Mouse (Mus musculus) adrenal gland, adult 2 months (tissue): ENCODE measurements around the gene Chd4. TPM values are rescaled to one million over a fixed set of nuclear protein-coding genes. Genes with fewer than 3 reads are reported as not detected.
"Not testable (repeated sequence)": the region's sequence is repeated elsewhere in the genome, so short reads cannot be mapped to it uniquely, and the experiment has no call there.

ENCODE experiments used
- DNase-seq: peaks from one replicate; pipeline ENCODE4 v3.0.0; 2021
- microRNA-seq, 2 experiments: library from miRNA; unstranded; fragments of <30 nt; microRNA quantifications; one replicate each; pipeline ENCODE4 v1.2.0; 2021
- polyA plus RNA-seq: library from polyadenylated mRNA; depleted of rRNA; stranded (reverse); fragments of >200 nt; gene quantifications from 2 replicates; pipeline ENCODE4 v1.2.3, GENCODE M21; 2012; rRNA removed
- total RNA-seq, 2 experiments: library from RNA; stranded (reverse); gene quantifications; 2 replicates each; pipeline ENCODE4 v1.2.3; 2021

Chd4 gene
- total and polyA plus RNA-seq, 3 experiments = 58.1 to 156 (median 139) TPM

- peak; percentile 87 for DNase-seq
Measured at GRCm38 (mm10) chr6:125160854-125161760, 65.3 kb downstream of the Chd4 start.

- DNase-seq = peak; percentile 76
Measured at GRCm38 (mm10) chr6:125161971-125162370, 66.2 kb downstream of the Chd4 start.

GRCm38 (mm10) chr6:125162615-125163305 is 67.0 kb downstream of the Chd4 start:
- not testable (repeated sequence) for DNase-seq

- peak; percentile 70 for DNase-seq
Measured at GRCm38 (mm10) chr6:125163801-125164657, 68.2 kb downstream of the Chd4 start.

- DNase-seq = peak; percentile 77
Measured at GRCm38 (mm10) chr6:125164672-125165327, 69.0 kb downstream of the Chd4 start.

- peak; percentile 97 for DNase-seq
Measured at GRCm38 (mm10) chr6:125165328-125165891, 69.6 kb downstream of the Chd4 start.

- peak; percentile 94 for DNase-seq
Measured at GRCm38 (mm10) chr6:125166051-125166751, 70.4 kb downstream of the Chd4 start, which contains the start of gene Gapdh. TSS of gene Gapdh (minus strand) at chr6:125166467.

- DNase-seq = peak; percentile 75
Measured at GRCm38 (mm10) chr6:125166861-125167650, 71.3 kb downstream of the Chd4 start.

- no peak for DNase-seq
Measured at GRCm38 (mm10) chr6:125168086-125168485, 72.3 kb downstream of the Chd4 start.

GRCm38 (mm10) chr6:125170194-125170593 is 74.4 kb downstream of the Chd4 start:
- no peak for DNase-seq

- no peak for DNase-seq
Measured at GRCm38 (mm10) chr6:125172474-125172873, 76.7 kb downstream of the Chd4 start.

GRCm38 (mm10) chr6:125173256-125173655 is 77.5 kb downstream of the Chd4 start:
- peak; percentile 85 for DNase-seq

- no peak for DNase-seq
Measured at GRCm38 (mm10) chr6:125175469-125175868, 79.7 kb downstream of the Chd4 start.

- peak; percentile 71 for DNase-seq
Measured at GRCm38 (mm10) chr6:125179601-125180000, 83.8 kb downstream of the Chd4 start.

Small RNA genes lying within 50 kb of the gene (microRNA-seq; reads per million reads assigned to microRNA genes)
- gene Mir7045 = 0.41 to 0.66 reads per million in 2 experiments

Other genes with a start within 250 kb of the Chd4 start
- 10 to 100 TPM; 16.8 to 23.6 TPM for gene P3h3, start 238.2 kb upstream of the Chd4 start, total RNA-seq
- 42.6 and 48.6 TPM in 2 replicates for gene P3h3, start 238.2 kb upstream of the Chd4 start, polyA plus RNA-seq
- gene Gpr162, start 232.0 kb upstream of the Chd4 start, total RNA-seq = 1 to 10 TPM; 1.1 to 2.5 TPM
- gene Gpr162, start 232.0 kb upstream of the Chd4 start, polyA plus RNA-seq = 1.9 and 2.4 TPM in 2 replicates
- gene Cd4, start 207.8 kb upstream of the Chd4 start, total RNA-seq = under 1 TPM; 0.31 to 0.55 TPM
- gene Cd4, start 207.8 kb upstream of the Chd4 start, polyA plus RNA-seq = 0.52 and 0.61 TPM in 2 replicates
- gene Lag3, start 184.3 kb upstream of the Chd4 start, total RNA-seq = 1 to 10 TPM; 1.1 to 1.5 TPM
- gene Lag3, start 184.3 kb upstream of the Chd4 start, polyA plus RNA-seq = 2.1 and 2.5 TPM in 2 replicates
- gene Ptms, start 175.9 kb upstream of the Chd4 start, total RNA-seq = 100 to 1,000 TPM; 828 to 858 TPM
- gene Ptms, start 175.9 kb upstream of the Chd4 start, polyA plus RNA-seq = 2,208 and 2,873 TPM in 2 replicates
- gene Mlf2, start 164.6 kb upstream of the Chd4 start, total RNA-seq = 100 to 1,000 TPM; 269 to 320 TPM
- 390 and 451 TPM in 2 replicates for gene Mlf2, start 164.6 kb upstream of the Chd4 start, polyA plus RNA-seq
- gene Cops7a, start 130.4 kb upstream of the Chd4 start, total RNA-seq = 100 to 1,000 TPM; 128 to 152 TPM
- gene Cops7a, start 130.4 kb upstream of the Chd4 start, polyA plus RNA-seq = 220 and 384 TPM in 2 replicates
- gene Pianp, start 99.3 kb upstream of the Chd4 start, total RNA-seq = 1 to 10 TPM in 1 of 2 experiments, under 1 TPM in 1; 0.89 to 2.0 TPM
- 4.2 and 9.0 TPM in 2 replicates for gene Pianp, start 99.3 kb upstream of the Chd4 start, polyA plus RNA-seq
- 10 to 100 TPM; 38.5 to 56.9 TPM for gene Zfp384, start 86.8 kb upstream of the Chd4 start, total RNA-seq
- 70.6 and 98.2 TPM in 2 replicates for gene Zfp384, start 86.8 kb upstream of the Chd4 start, polyA plus RNA-seq
- 10 to 100 TPM; 51.0 to 60.6 TPM for gene Ing4, start 56.2 kb upstream of the Chd4 start, total RNA-seq
- 35.5 and 37.4 TPM in 2 replicates for gene Ing4, start 56.2 kb upstream of the Chd4 start, polyA plus RNA-seq
- gene Acrbp, start 46.3 kb upstream of the Chd4 start, total RNA-seq = 10 to 100 TPM in 1 of 2 experiments, 1 to 10 TPM in 1; 4.4 to 12.2 TPM
- gene Acrbp, start 46.3 kb upstream of the Chd4 start, polyA plus RNA-seq = 14.0 and 15.9 TPM in 2 replicates
- gene Lpar5, start 28.1 kb upstream of the Chd4 start, total RNA-seq = under 1 TPM; 0.61 to 0.83 TPM
- 3.1 and 4.3 TPM in 2 replicates for gene Lpar5, start 28.1 kb upstream of the Chd4 start, polyA plus RNA-seq
- 10 to 100 TPM; 40.9 to 51.7 TPM for gene Nop2, start 35.9 kb downstream of the Chd4 start, total RNA-seq
- gene Nop2, start 35.9 kb downstream of the Chd4 start, polyA plus RNA-seq = 8.0 and 12.0 TPM in 2 replicates
- 10 to 100 TPM; 13.8 to 21.4 TPM for gene Iffo1, start 49.3 kb downstream of the Chd4 start, total RNA-seq
- 73.1 and 80.0 TPM in 2 replicates for gene Iffo1, start 49.3 kb downstream of the Chd4 start, polyA plus RNA-seq
- gene Gapdh, start 70.5 kb downstream of the Chd4 start, total RNA-seq = 1,000 to 10,000 TPM; 2,613 to 2,674 TPM
- 2,736 and 3,470 TPM in 2 replicates for gene Gapdh, start 70.5 kb downstream of the Chd4 start, polyA plus RNA-seq
- 10 to 100 TPM; 20.4 to 25.5 TPM for gene Ncapd2, start 95.7 kb downstream of the Chd4 start, total RNA-seq
- gene Ncapd2, start 95.7 kb downstream of the Chd4 start, polyA plus RNA-seq = 25.2 and 28.7 TPM in 2 replicates
- 100 to 1,000 TPM; 162 to 208 TPM for gene Mrpl51, start 95.8 kb downstream of the Chd4 start, total RNA-seq
- 44.2 and 45.1 TPM in 2 replicates for gene Mrpl51, start 95.8 kb downstream of the Chd4 start, polyA plus RNA-seq
- 10 to 100 TPM; 35.7 to 39.7 TPM for gene Vamp1, start 119.6 kb downstream of the Chd4 start, total RNA-seq
- 46.2 and 47.0 TPM in 2 replicates for gene Vamp1, start 119.6 kb downstream of the Chd4 start, polyA plus RNA-seq
- gene Tapbpl, start 135.9 kb downstream of the Chd4 start, total RNA-seq = 10 to 100 TPM; 11.3 to 15.6 TPM
- 12.0 and 12.1 TPM in 2 replicates for gene Tapbpl, start 135.9 kb downstream of the Chd4 start, polyA plus RNA-seq
- under 1 TPM; 0.43 to 0.73 TPM for gene Cd27, start 141.0 kb downstream of the Chd4 start, total RNA-seq
- gene Cd27, start 141.0 kb downstream of the Chd4 start, polyA plus RNA-seq = 0.74 and 0.88 TPM in 2 replicates
- gene Tuba3a, start 190.1 kb downstream of the Chd4 start, total RNA-seq = not detected
- not detected in 2 replicates for gene Tuba3a, start 190.1 kb downstream of the Chd4 start, polyA plus RNA-seq
- 10 to 100 TPM; 75.1 to 78.7 TPM for gene Ltbr, start 217.9 kb downstream of the Chd4 start, total RNA-seq
- gene Ltbr, start 217.9 kb downstream of the Chd4 start, polyA plus RNA-seq = 179 and 206 TPM in 2 replicates
- gene Scnn1a, start 224.7 kb downstream of the Chd4 start, total RNA-seq = 1 to 10 TPM; 1.2 to 1.7 TPM
- gene Scnn1a, start 224.7 kb downstream of the Chd4 start, polyA plus RNA-seq = 1.9 and 2.5 TPM in 2 replicates